Mouse (Mus musculus) MEL (cell line): Measurements from ENCODE around the gene Ankrd44. TPM values are rescaled to one million over a fixed set of nuclear protein-coding genes. Genes with fewer than 3 reads are reported as not detected.

Experiments
- DNase-seq: peaks from one replicate; pipeline ENCODE4 v3.0.0; 2011; ENCODE audit warnings: low read depth, low spot score
- H3K27ac ChIP-seq: 2 replicates; pipeline ENCODE4 v1.5.1; 2012; ENCODE audit warnings: low read depth, mild to moderate bottlenecking, control low read depth, low read length, moderate library complexity; ENCODE audit not compliant: control insufficient read depth
- H3K27me3 ChIP-seq, 2 experiments: fragments of 150-350 bp in 1 of 2; sonication (generic) in 1 of 2; 2 replicates each; pipeline ENCODE4 v1.6.1; 2012; ENCODE audit warnings: low read length in 2 of 2, mild to moderate bottlenecking in 2 of 2, improper control_type of control experiment in 1 of 2, moderate library complexity in 1 of 2; ENCODE audit not compliant: insufficient read depth in 2 of 2, control insufficient read depth in 1 of 2
- H3K36me3 ChIP-seq, 2 experiments: 2 replicates each; pipeline ENCODE4 v1.6.1; 2012 to 2014; ENCODE audit warnings: low read length in 2 of 2, improper control_type of control experiment in 1 of 2, inconsistent platforms in 1 of 2, mild to moderate bottlenecking in 1 of 2; ENCODE audit not compliant: insufficient read depth in 2 of 2, control insufficient read depth in 1 of 2
- H3K4me1 ChIP-seq, 2 experiments: fragments of 150-350 bp in 1 of 2; sonication (generic) in 1 of 2; 2 replicates each; pipeline ENCODE4 v1.6.1; 2012; ENCODE audit warnings: low read length in 2 of 2, improper control_type of control experiment in 1 of 2, mild to moderate bottlenecking in 1 of 2; ENCODE audit not compliant: insufficient read depth in 2 of 2, control insufficient read depth in 1 of 2
- H3K4me3 ChIP-seq, 2 experiments: fragments of 150-350 bp in 1 of 2; sonication (generic) in 1 of 2; 2 replicates each; pipeline ENCODE4 v1.5.1; 2012; ENCODE audit warnings: low read depth in 2 of 2, low read length in 2 of 2, mild to moderate bottlenecking in 2 of 2, moderate library complexity in 2 of 2, control low read depth in 1 of 2, improper control_type of control experiment in 1 of 2; ENCODE audit not compliant: control insufficient read depth in 1 of 2, insufficient read depth in 1 of 2
- H3K79me2 ChIP-seq: 2 replicates; pipeline ENCODE4 v1.6.1; 2012; ENCODE audit warnings: mild to moderate bottlenecking, low read length, moderate library complexity; ENCODE audit not compliant: control insufficient read depth, poor library complexity, insufficient read depth
- H3K9ac ChIP-seq: 2 replicates; pipeline ENCODE4 v1.6.1; 2012; ENCODE audit warnings: low read depth, mild to moderate bottlenecking, control low read depth, low read length, moderate library complexity; ENCODE audit not compliant: control insufficient read depth, poor library complexity, severe bottlenecking
- H3K9me3 ChIP-seq: fragments of 150-350 bp; sonication (generic); replicated peaks from 2 replicates; pipeline ENCODE4 v1.6.1; 2012; ENCODE audit warnings: mild to moderate bottlenecking, low read length, improper control_type of control experiment, moderate library complexity; ENCODE audit not compliant: insufficient read depth
- CHD1 ChIP-seq: IDR thresholded peaks from 2 replicates; pipeline ENCODE4 v1.6.1; 2012; ENCODE audit warnings: low read depth, mild to moderate bottlenecking, inconsistent platforms, low read length, improper control_type of control experiment
- CTCF ChIP-seq, 3 experiments: IDR thresholded peaks in 2 of 3; conservative IDR thresholded peaks in 1 of 3; 2 replicates each; pipeline ENCODE4 v1.5.1; 2011 to 2012; ENCODE audit warnings: low read length in 3 of 3, low read depth in 2 of 3, mild to moderate bottlenecking in 2 of 3, improper control_type of control experiment in 1 of 3, inconsistent platforms in 1 of 3, mixed read lengths in 1 of 3, moderate library complexity in 1 of 3; ENCODE audit not compliant: control insufficient read depth in 1 of 3, insufficient read depth in 1 of 3, poor library complexity in 1 of 3, severe bottlenecking in 1 of 3
- E2F4 ChIP-seq: IDR thresholded peaks from 2 replicates; pipeline ENCODE4 v1.6.1; 2011; ENCODE audit warnings: low read depth, low read length, improper control_type of control experiment, borderline replicate concordance
- GATA1 ChIP-seq: IDR thresholded peaks from 2 replicates; pipeline ENCODE4 v1.6.1; 2011; ENCODE audit warnings: low read depth, low read length, improper control_type of control experiment
- JUND ChIP-seq: IDR thresholded peaks from 2 replicates; pipeline ENCODE4 v1.6.1; 2011; ENCODE audit warnings: low read depth, mild to moderate bottlenecking, improper control_type of control experiment, low read length
- KAT2A ChIP-seq: conservative IDR thresholded peaks from 2 replicates; pipeline ENCODE4 v1.6.1; 2012; ENCODE audit warnings: low read depth, low read length, improper control_type of control experiment, inconsistent platforms
- MAFK ChIP-seq: IDR thresholded peaks from 2 replicates; pipeline ENCODE4 v1.6.1; 2011; ENCODE audit warnings: low read depth, mild to moderate bottlenecking, low read length, improper control_type of control experiment, borderline replicate concordance
- MAX ChIP-seq: IDR thresholded peaks from 2 replicates; pipeline ENCODE4 v1.6.1; 2011; ENCODE audit warnings: low read length, improper control_type of control experiment
- MAZ ChIP-seq: IDR thresholded peaks from 2 replicates; pipeline ENCODE4 v1.6.1; 2012; ENCODE audit warnings: low read depth, mild to moderate bottlenecking, inconsistent platforms, low read length, improper control_type of control experiment
- MEF2A ChIP-seq: IDR thresholded peaks from 2 replicates; pipeline ENCODE4 v1.6.1; 2014; ENCODE audit warnings: low read depth, mild to moderate bottlenecking, inconsistent platforms, low read length, improper control_type of control experiment; ENCODE audit not compliant: poor library complexity, insufficient replicate concordance, severe bottlenecking; ENCODE audit errors: extremely low read depth
- MXI1 ChIP-seq: IDR thresholded peaks from 2 replicates; pipeline ENCODE4 v1.6.1; 2011; ENCODE audit warnings: mild to moderate bottlenecking, low read depth, low read length, improper control_type of control experiment
- MYB ChIP-seq: IDR thresholded peaks from 2 replicates; pipeline ENCODE4 v1.6.1; 2011; ENCODE audit warnings: mild to moderate bottlenecking, low read depth, low read length, improper control_type of control experiment
- MYC ChIP-seq: IDR thresholded peaks from 2 replicates; pipeline ENCODE4 v1.6.1; 2011; ENCODE audit warnings: low read depth, mild to moderate bottlenecking, low read length, improper control_type of control experiment, moderate library complexity
- NRF1 ChIP-seq: IDR thresholded peaks from 2 replicates; pipeline ENCODE4 v1.6.1; 2014; ENCODE audit warnings: low read depth, mild to moderate bottlenecking, inconsistent platforms, low read length, improper control_type of control experiment, moderate library complexity; ENCODE audit not compliant: poor library complexity, insufficient read depth, severe bottlenecking
- POLR2AphosphoS2 ChIP-seq: IDR thresholded peaks from 2 replicates; pipeline ENCODE4 v1.6.1; 2011; ENCODE audit warnings: low read length, improper control_type of control experiment
- POLR2AphosphoS5 ChIP-seq: IDR thresholded peaks from 2 replicates; pipeline ENCODE4 v1.6.1; 2012; ENCODE audit warnings: low read depth, borderline replicate concordance, mild to moderate bottlenecking, inconsistent platforms, low read length, moderate library complexity, mixed read lengths
- RCOR1 ChIP-seq: IDR thresholded peaks from 2 replicates; pipeline ENCODE4 v1.6.1; 2012; ENCODE audit warnings: low read depth, mild to moderate bottlenecking, inconsistent platforms, low read length, improper control_type of control experiment
- SIN3A ChIP-seq: IDR thresholded peaks from 2 replicates; pipeline ENCODE4 v1.6.1; 2012; ENCODE audit warnings: low read length, improper control_type of control experiment, inconsistent platforms
- SMC3 ChIP-seq: IDR thresholded peaks from 2 replicates; pipeline ENCODE4 v1.6.1; 2011; ENCODE audit warnings: low read depth, low read length, improper control_type of control experiment
- TAL1 ChIP-seq: IDR thresholded peaks from 2 replicates; pipeline ENCODE4 v1.6.1; 2012; ENCODE audit warnings: mild to moderate bottlenecking, inconsistent platforms, low read length, moderate library complexity, mixed read lengths
- TCF12 ChIP-seq: IDR thresholded peaks from 2 replicates; pipeline ENCODE4 v1.6.1; 2014; ENCODE audit warnings: low read depth, mild to moderate bottlenecking, inconsistent platforms, low read length, improper control_type of control experiment, moderate library complexity
- UBTF ChIP-seq: IDR thresholded peaks from 2 replicates; pipeline ENCODE4 v1.6.1; 2012; ENCODE audit warnings: low read depth, mild to moderate bottlenecking, inconsistent platforms, low read length, improper control_type of control experiment, moderate library complexity, borderline replicate concordance; ENCODE audit not compliant: insufficient read depth
- ZMIZ1 ChIP-seq: IDR thresholded peaks from 2 replicates; pipeline ENCODE4 v1.6.1; 2012; ENCODE audit warnings: low read depth, mild to moderate bottlenecking, inconsistent platforms, low read length, improper control_type of control experiment, moderate library complexity
- ZNF384 ChIP-seq: IDR thresholded peaks from 2 replicates; pipeline ENCODE4 v1.6.1; 2012; ENCODE audit warnings: low read depth, mild to moderate bottlenecking, inconsistent platforms, low read length, improper control_type of control experiment
- polyA plus RNA-seq, 2 experiments: library from polyadenylated mRNA; stranded (reverse) in 1 of 2; unstranded in 1 of 2; fragments of >175 nt in 1 of 2; fragments of >200 nt in 1 of 2; gene quantifications; 2 replicates each; pipeline versions ENCODE4 v1.2.1 to v1.2.4; 2012; ENCODE audit warnings: low replicate concordance in 2 of 2, low read depth in 1 of 2; ENCODE audit not compliant: insufficient read length in 2 of 2, insufficient read depth in 1 of 2, missing spikeins in 1 of 2
- total RNA-seq: library from RNA; depleted of rRNA; stranded (reverse); fragments of 300-350 nt; gene quantifications from 2 replicates; pipeline ENCODE4 v1.2.3, GENCODE M21; 2012

Ankrd44 gene
- total and polyA plus RNA-seq, 3 experiments = 2.3 to 4.4 TPM; not detected in 1

- Histone ChIP-seq H3K4me3 (no peak overlapping the region), H3K9ac (no peak overlapping the region), H3K27ac (no peak overlapping the region), H3K36me3 (no peaks in the 10 kb centered on the region), H3K9me3 (no peaks in the 10 kb centered on the region), H3K27me3 (no peaks in the 10 kb centered on the region), H3K4me1 (no peaks in the 10 kb centered on the region), H3K79me2 (no peaks in the 10 kb centered on the region)
- DNase-seq = no peak
- TF ChIP-seq MXI1 = no peak
- TF ChIP-seq UBTF = no peak
- no peak for TF ChIP-seq ZMIZ1
- TF ChIP-seq MAZ = no peak
- TF ChIP-seq SIN3A = no peak
- TF ChIP-seq NRF1 = no peak
- no peak for TF ChIP-seq TCF12
- TF ChIP-seq ZNF384 = no peak
- no peak for TF ChIP-seq MAFK
- TF ChIP-seq E2F4 = no peak
- TF ChIP-seq JUND = no peak
- TF ChIP-seq CHD1 = no peak
- no peak for TF ChIP-seq GATA1
- TF ChIP-seq MAX = no peak
These were observed 117.1 kb downstream of the Ankrd44 start for GRCm38 (mm10) chr1:54809098-54809490.

- H3K9me3 ChIP-seq = no peaks in the 10 kb centered on the region
- no peaks in the 10 kb centered on the region for H3K36me3 ChIP-seq
- no peak overlapping the region for H3K9ac ChIP-seq
- H3K4me3 ChIP-seq = no peak overlapping the region
- no peak overlapping the region for H3K27ac ChIP-seq
- no peaks in the 10 kb centered on the region for H3K4me1 ChIP-seq
- TF ChIP-seq SIN3A (no peak), TAL1 (no peak), MYC (no peak), POLR2AphosphoS2 (no peak), NRF1 (no peak), SMC3 (no peak), RCOR1 (no peak), MYB (no peak), TCF12 (no peak), POLR2AphosphoS5 (no peak), KAT2A (no peak), MAX (no peak), MEF2A (no peak), CTCF (IDR thresholded peaks at IDR 0.05 in 2 of 3, conservative IDR thresholded peaks at IDR 0.05 in 1 of 3; ENCODE audit: control insufficient read depth in 1 of 3, insufficient read depth in 1 of 3, low read depth in 2 of 3, low read length in 3 of 3, poor library complexity in 1 of 3, severe bottlenecking in 1 of 3) (no peak)
- DNase-seq = no peak
- no peaks in the 10 kb centered on the region for H3K79me2 ChIP-seq
- no peaks in the 10 kb centered on the region for H3K27me3 ChIP-seq
These were observed 117.6 kb downstream of the Ankrd44 start for GRCm38 (mm10) chr1:54808401-54809097.
